Mouse (Mus musculus) embryo, embryonic 9.5 days (tissue): ENCODE measurements around the gene Cer1.
A peak's percentile ranks its signal among the peaks of the same experiment; 100 is the strongest.

ENCODE experiments used
- DNase-seq: peaks from one replicate; pipeline ENCODE4 v3.0.0-alpha.2; 2017; ENCODE audit errors: extremely low spot score

Cer1 gene

GRCm38 (mm10) chr4:82874791-82875190 lies 10.2 kb downstream of the Cer1 start:
- no peak for DNase-seq

GRCm38 (mm10) chr4:82872548-82872947 lies 12.4 kb downstream of the Cer1 start:
- DNase-seq, result no peak

GRCm38 (mm10) chr4:82872121-82872520 lies 12.8 kb downstream of the Cer1 start:
- no peak for DNase-seq

- DNase-seq, result no peak
Observed at GRCm38 (mm10) chr4:82870931-82871330, 14.0 kb downstream of the Cer1 start.

GRCm38 (mm10) chr4:82867731-82868445 lies 17.1 kb downstream of the Cer1 start:
- no peak for DNase-seq

- no peak for DNase-seq
Observed at GRCm38 (mm10) chr4:82867111-82867510, 17.8 kb downstream of the Cer1 start.

- DNase-seq, result no peak
Observed at GRCm38 (mm10) chr4:82864974-82865699, 19.8 kb downstream of the Cer1 start.

- DNase-seq, result no peak
Observed at GRCm38 (mm10) chr4:82863316-82863715, 21.6 kb downstream of the Cer1 start.

GRCm38 (mm10) chr4:82861451-82861850 lies 23.5 kb downstream of the Cer1 start:
- DNase-seq, result no peak

GRCm38 (mm10) chr4:82860566-82860965 lies 24.4 kb downstream of the Cer1 start:
- no peak for DNase-seq

- DNase-seq, result peak; percentile 69
Observed at GRCm38 (mm10) chr4:82859131-82860125, 25.5 kb downstream of the Cer1 start, which contains the start of gene Zdhhc21. TSS of gene Zdhhc21 (minus strand) at chr4:82859958.

- DNase-seq, result peak; percentile 4
Observed at GRCm38 (mm10) chr4:82858431-82859010, 26.4 kb downstream of the Cer1 start.

GRCm38 (mm10) chr4:82856986-82857385 lies 28.0 kb downstream of the Cer1 start:
- no peak for DNase-seq

GRCm38 (mm10) chr4:82853809-82854208 lies 31.1 kb downstream of the Cer1 start:
- no peak for DNase-seq

- no peak for DNase-seq
Observed at GRCm38 (mm10) chr4:82848552-82849234, 36.3 kb downstream of the Cer1 start.

GRCm38 (mm10) chr4:82837526-82838240 lies 47.3 kb downstream of the Cer1 start:
- DNase-seq, result no peak
